Mouse (Mus musculus): ENCODE data around the gene Apba3.

DNA sequence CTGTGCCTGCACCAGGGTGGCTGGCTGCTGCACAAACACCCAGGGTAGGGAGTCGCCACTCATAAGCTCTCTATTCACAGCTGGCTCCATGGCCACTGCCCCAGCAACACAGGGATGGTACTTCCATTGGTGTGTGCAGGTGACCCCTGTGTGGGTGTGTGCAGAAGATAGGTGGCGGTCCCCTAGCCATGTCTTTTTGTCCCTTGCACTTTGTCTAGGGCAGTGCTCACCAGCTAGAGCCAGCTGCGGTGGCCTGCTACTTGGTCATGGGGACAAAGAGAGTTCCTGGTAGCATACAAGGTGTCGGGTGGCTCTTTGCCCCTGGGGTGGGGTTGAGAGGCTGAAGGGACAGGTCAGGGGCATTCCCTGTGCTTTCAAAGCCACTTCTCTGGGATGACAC is 22.6 kb upstream of the Apba3 start:
- TF ChIP-seq CTCF (IDR thresholded peaks at IDR 0.05; ENCODE audit: extremely low read depth, insufficient read length, insufficient replicate concordance, low read depth, low read length) = no peak
- TF ChIP-seq POLR2A (IDR thresholded peaks at IDR 0.05; ENCODE audit: low read depth, low read length) = no peak

All from small intestine, adult 2 months (tissue).